Mouse (Mus musculus) embryonic fibroblast, embryonic 13.5 days (primary cell): ENCODE measurements around the gene Tmeff1. TPM values are rescaled to one million over a fixed set of nuclear protein-coding genes. Genes with fewer than 3 reads are reported as not detected.

Experiments used
- H3K27ac ChIP-seq: 2 replicates; pipeline ENCODE4 v1.5.1; 2012; ENCODE audit warnings: low read length, control low read depth, inconsistent platforms; ENCODE audit not compliant: insufficient read depth
- H3K4me1 ChIP-seq: 2 replicates; pipeline ENCODE4 v1.6.1; 2011; ENCODE audit warnings: low read length; ENCODE audit not compliant: control insufficient read depth, insufficient read depth
- H3K4me3 ChIP-seq: 2 replicates; pipeline ENCODE4 v1.5.1; 2011; ENCODE audit warnings: mild to moderate bottlenecking, control low read depth, low read length; ENCODE audit not compliant: insufficient read depth
- CTCF ChIP-seq: IDR thresholded peaks from 2 replicates; pipeline ENCODE4 v1.5.1; 2011; ENCODE audit warnings: mild to moderate bottlenecking, control low read depth, low read length, moderate library complexity, borderline replicate concordance; ENCODE audit not compliant: insufficient read depth
- POLR2A ChIP-seq: IDR thresholded peaks from 2 replicates; pipeline ENCODE4 v1.6.1; 2011; ENCODE audit warnings: low read depth, mild to moderate bottlenecking, control low read depth, low read length, moderate library complexity
- polyA plus RNA-seq: library from polyadenylated mRNA; stranded (reverse); fragments of >200 nt; gene quantifications from 2 replicates; pipeline ENCODE4 v1.2.4, GENCODE M21; 2011; ENCODE audit warnings: low read depth; ENCODE audit not compliant: missing spikeins, insufficient read length

Tmeff1 gene
- polyA plus RNA-seq, 1 experiment = 125 TPM

GRCm38 (mm10) chr4:48634058-48634457 is 49.1 kb downstream of the Tmeff1 start:
- Histone ChIP-seq H3K27ac (no peak overlapping the region), H3K4me3 (no peak overlapping the region), H3K4me1 (no peaks in the 10 kb centered on the region)
- TF ChIP-seq CTCF = no peak
- TF ChIP-seq POLR2A = no peak

- H3K4me1 ChIP-seq = no peaks in the 10 kb centered on the region
Observed at GRCm38 (mm10) chr4:48636831-48637230, 51.9 kb downstream of the Tmeff1 start.

GRCm38 (mm10) chr4:48638132-48638531 is 53.2 kb downstream of the Tmeff1 start:
- Histone ChIP-seq H3K27ac (no peak overlapping the region), H3K4me1 (no peaks in the 10 kb centered on the region), H3K4me3 (no peak overlapping the region)
- no peak for TF ChIP-seq POLR2A
- TF ChIP-seq CTCF = no peak

More at GRCm38 (mm10) chr4:48636831-48637230, 51.9 kb downstream of the Tmeff1 start:
- no peak overlapping the region for H3K27ac ChIP-seq
- TF ChIP-seq CTCF = no peak
- TF ChIP-seq POLR2A = no peak
- H3K4me3 ChIP-seq = no peak overlapping the region

- Histone ChIP-seq H3K27ac (no peak overlapping the region), H3K4me3 (no peak overlapping the region), H3K4me1 (no peaks in the 10 kb centered on the region)
- no peak for TF ChIP-seq POLR2A
- no peak for TF ChIP-seq CTCF
Observed at GRCm38 (mm10) chr4:48639503-48639902, 54.5 kb downstream of the Tmeff1 start.

- no peak overlapping the region for H3K4me3 ChIP-seq
- no peaks in the 10 kb centered on the region for H3K4me1 ChIP-seq
- TF ChIP-seq CTCF (no peak), POLR2A (no peak)
- H3K27ac ChIP-seq = no peak overlapping the region
Observed at GRCm38 (mm10) chr4:48643801-48644200, 58.8 kb downstream of the Tmeff1 start.

GRCm38 (mm10) chr4:48646143-48646542 is 61.2 kb downstream of the Tmeff1 start:
- Histone ChIP-seq H3K4me1 (no peaks in the 10 kb centered on the region), H3K4me3 (no peak overlapping the region), H3K27ac (no peak overlapping the region)
- TF ChIP-seq CTCF (no peak), POLR2A (no peak)

GRCm38 (mm10) chr4:48650617-48651360 is 65.8 kb downstream of the Tmeff1 start:
- H3K4me1 ChIP-seq = no peaks in the 10 kb centered on the region
- H3K27ac ChIP-seq = no peak overlapping the region
- H3K4me3 ChIP-seq = no peak overlapping the region
- TF ChIP-seq POLR2A (no peak), CTCF (no peak)

- Histone ChIP-seq H3K4me1 (no peaks in the 10 kb centered on the region), H3K4me3 (no peak overlapping the region), H3K27ac (no peak overlapping the region)
- TF ChIP-seq POLR2A = no peak
- no peak for TF ChIP-seq CTCF
Observed at GRCm38 (mm10) chr4:48654118-48654517, 69.1 kb downstream of the Tmeff1 start.

GRCm38 (mm10) chr4:48656530-48656929 is 71.6 kb downstream of the Tmeff1 start:
- no peaks in the 10 kb centered on the region for H3K4me1 ChIP-seq
- TF ChIP-seq POLR2A (no peak), CTCF (no peak)
- H3K27ac ChIP-seq = no peak overlapping the region
- H3K4me3 ChIP-seq = no peak overlapping the region

GRCm38 (mm10) chr4:48660144-48660543 is 75.2 kb downstream of the Tmeff1 start:
- H3K27ac ChIP-seq = peak overlapping the region; percentile 93
- H3K4me3 ChIP-seq = no peak overlapping the region
- TF ChIP-seq POLR2A = no peak
- TF ChIP-seq CTCF = no peak
- peaks cover 7% of the 10 kb centered on the region for H3K4me1 ChIP-seq
